Mouse (Mus musculus): ENCODE measurements around the gene Zfp319. TPM values are rescaled to one million over a fixed set of nuclear protein-coding genes. Genes with fewer than 3 reads are reported as not detected.

Gene Zfp319
- polyA plus RNA-seq, 1 experiment from 2014 or later = 18.6 TPM

GRCm38 (mm10) chr8:95346643-95347545, 15.1 kb upstream of the Zfp319 start:
- peaks cover 33% of the 10 kb centered on the region for H3K4me1 ChIP-seq
- ATAC-seq (replicated peaks) = peak; percentile 44
- H3K9me3 ChIP-seq = no peaks in the 10 kb centered on the region
- H3K9ac ChIP-seq (replicated peaks) = no peak overlapping the region
- H3K36me3 ChIP-seq = peaks cover 20% of the 10 kb centered on the region
- no peak overlapping the region for H3K27ac ChIP-seq (replicated peaks)
- H3K4me3 ChIP-seq = no peak overlapping the region
- H3K27me3 ChIP-seq = no peaks in the 10 kb centered on the region
- 31% methylated on average over 8 of the region's 8 CpGs for WGBS
- H3K4me2 ChIP-seq (replicated peaks) = no peak overlapping the region

- H3K27ac ChIP-seq (replicated peaks) = no peak overlapping the region
- H3K9me3 ChIP-seq = no peaks in the 10 kb centered on the region
- H3K4me3 ChIP-seq = no peak overlapping the region
- H3K27me3 ChIP-seq = no peaks in the 10 kb centered on the region
- ATAC-seq (replicated peaks) = no peak
- H3K9ac ChIP-seq (replicated peaks) = no peak overlapping the region
- no peak overlapping the region for H3K4me2 ChIP-seq (replicated peaks)
- peaks cover 20% of the 10 kb centered on the region for H3K4me1 ChIP-seq
- peaks cover 34% of the 10 kb centered on the region for H3K36me3 ChIP-seq
- 76% methylated on average over 6 of the region's 6 CpGs for WGBS
These were observed 12.9 kb upstream of the Zfp319 start for GRCm38 (mm10) chr8:95344668-95345067.

- no peaks in the 10 kb centered on the region for H3K27me3 ChIP-seq
- no peaks in the 10 kb centered on the region for H3K9me3 ChIP-seq
- peaks cover 48% of the 10 kb centered on the region for H3K36me3 ChIP-seq
- H3K4me1 ChIP-seq = peaks cover under 1% of the 10 kb centered on the region
- ATAC-seq (replicated peaks) = no peak
- no peak overlapping the region for H3K27ac ChIP-seq (replicated peaks)
- 47% methylated on average over 5 of the region's 5 CpGs for WGBS
- H3K9ac ChIP-seq (replicated peaks) = no peak overlapping the region
- no peak overlapping the region for H3K4me3 ChIP-seq
- no peak overlapping the region for H3K4me2 ChIP-seq (replicated peaks)
These were observed 10.0 kb upstream of the Zfp319 start for GRCm38 (mm10) chr8:95341721-95342120.

- Histone ChIP-seq H3K27me3 (no peaks in the 10 kb centered on the region), H3K4me1 (peaks cover 10% of the 10 kb centered on the region; the same call in 1 of the 2 replicates), H3K36me3 (peaks cover 28% of the 10 kb centered on the region), H3K4me3 (no peak overlapping the region), H3K9ac (replicated peaks) (no peak overlapping the region), H3K27ac (replicated peaks) (no peak overlapping the region), H3K4me2 (replicated peaks) (no peak overlapping the region), H3K9me3 (no peaks in the 10 kb centered on the region)
- ATAC-seq (replicated peaks) = no peak
These were observed 4.6 kb upstream of the Zfp319 start for GRCm38 (mm10) chr8:95336363-95336762.

GRCm38 (mm10) chr8:95335706-95336105, 4.0 kb upstream of the Zfp319 start:
- ATAC-seq (replicated peaks) = no peak
- no peak overlapping the region for H3K27ac ChIP-seq (replicated peaks)
- H3K36me3 ChIP-seq = peaks cover 22% of the 10 kb centered on the region
- no peak overlapping the region for H3K9ac ChIP-seq (replicated peaks)
- H3K27me3 ChIP-seq = no peaks in the 10 kb centered on the region
- H3K9me3 ChIP-seq = no peaks in the 10 kb centered on the region
- no peak overlapping the region for H3K4me3 ChIP-seq
- H3K4me1 ChIP-seq = peaks cover 12% of the 10 kb centered on the region
- no peak overlapping the region for H3K4me2 ChIP-seq (replicated peaks)
- WGBS = 91% methylated on average over 1 of the region's 1 CpGs

- no peaks in the 10 kb centered on the region for H3K27me3 ChIP-seq
- peak overlapping the region; percentile 80 for H3K4me2 ChIP-seq (replicated peaks)
- ATAC-seq (replicated peaks) = no peak; the same call in 1 of the 2 replicates
- H3K4me3 ChIP-seq = peak overlapping the region; percentile 88
- H3K9me3 ChIP-seq = no peaks in the 10 kb centered on the region
- peak overlapping the region; percentile 99 for H3K9ac ChIP-seq (replicated peaks)
- 26% methylated on average over 21 of the region's 21 CpGs for WGBS
- peak overlapping the region; percentile 94 for H3K27ac ChIP-seq (replicated peaks)
- H3K4me1 ChIP-seq = peaks cover 24% of the 10 kb centered on the region
- peaks cover 23% of the 10 kb centered on the region for H3K36me3 ChIP-seq
These were observed 868 bp upstream of the Zfp319 start for GRCm38 (mm10) chr8:95332437-95333199.

- Histone ChIP-seq H3K4me3 (peak overlapping the region; percentile 88), H3K4me2 (replicated peaks) (peak overlapping the region; percentile 80), H3K36me3 (peaks cover 37% of the 10 kb centered on the region), H3K9ac (replicated peaks) (peak overlapping the region; percentile 99), H3K9me3 (no peaks in the 10 kb centered on the region), H3K4me1 (peaks cover 34% of the 10 kb centered on the region), H3K27ac (replicated peaks) (peak overlapping the region; percentile 94), H3K27me3 (no peaks in the 10 kb centered on the region)
- ATAC-seq (replicated peaks) = peak; percentile 59
- WGBS = 0% methylated on average over 38 of the region's 38 CpGs
These were observed 512 bp downstream of the Zfp319 start for GRCm38 (mm10) chr8:95331156-95331719.

- H3K4me2 ChIP-seq (replicated peaks) = peak overlapping the region; percentile 80
- peak overlapping the region; percentile 94; the same call in 1 of the 2 replicates for H3K27ac ChIP-seq (replicated peaks)
- no peaks in the 10 kb centered on the region for H3K9me3 ChIP-seq
- no peak for ATAC-seq (replicated peaks)
- WGBS = 74% methylated on average over 1 of the region's 1 CpGs
- H3K27me3 ChIP-seq = no peaks in the 10 kb centered on the region
- H3K36me3 ChIP-seq = peaks cover 44% of the 10 kb centered on the region
- H3K4me3 ChIP-seq = peak overlapping the region; percentile 88
- H3K4me1 ChIP-seq = peaks cover 34% of the 10 kb centered on the region
- H3K9ac ChIP-seq (replicated peaks) = peak overlapping the region; percentile 99
These were observed 1.4 kb downstream of the Zfp319 start for GRCm38 (mm10) chr8:95330367-95330766.

GRCm38 (mm10) chr8:95327866-95328465, 3.8 kb downstream of the Zfp319 start:
- Histone ChIP-seq H3K9ac (replicated peaks) (no peak overlapping the region), H3K4me2 (replicated peaks) (no peak overlapping the region), H3K9me3 (no peaks in the 10 kb centered on the region), H3K4me1 (peaks cover 30% of the 10 kb centered on the region), H3K36me3 (peaks cover 57% of the 10 kb centered on the region), H3K27ac (replicated peaks) (no peak overlapping the region), H3K27me3 (no peaks in the 10 kb centered on the region), H3K4me3 (no peak overlapping the region)
- ATAC-seq (replicated peaks) = no peak
- WGBS = 89% methylated on average over 46 of the region's 46 CpGs

- WGBS = 93% methylated on average over 5 of the region's 5 CpGs
- Histone ChIP-seq H3K9ac (replicated peaks) (no peak overlapping the region), H3K36me3 (peaks cover 57% of the 10 kb centered on the region)
These were observed 4.9 kb downstream of the Zfp319 start for GRCm38 (mm10) chr8:95326822-95327221.

GRCm38 (mm10) chr8:95324646-95325045, 7.1 kb downstream of the Zfp319 start:
- H3K4me3 ChIP-seq = no peak overlapping the region
- ATAC-seq (replicated peaks) = no peak
- 28% methylated on average over 5 of the region's 5 CpGs for WGBS
- no peak overlapping the region for H3K4me2 ChIP-seq (replicated peaks)
- peaks cover 23% of the 10 kb centered on the region for H3K4me1 ChIP-seq
- H3K9ac ChIP-seq (replicated peaks) = no peak overlapping the region
- no peaks in the 10 kb centered on the region for H3K9me3 ChIP-seq
- H3K36me3 ChIP-seq = peaks cover 57% of the 10 kb centered on the region
- peaks cover 3% of the 10 kb centered on the region; the same call in 1 of the 2 replicates for H3K27me3 ChIP-seq
- no peak overlapping the region for H3K27ac ChIP-seq (replicated peaks)

More at GRCm38 (mm10) chr8:95326822-95327221, 4.9 kb downstream of the Zfp319 start:
- H3K4me3 ChIP-seq = no peak overlapping the region
- H3K27ac ChIP-seq (replicated peaks) = no peak overlapping the region
- H3K9me3 ChIP-seq = no peaks in the 10 kb centered on the region
- H3K4me2 ChIP-seq (replicated peaks) = no peak overlapping the region
- no peaks in the 10 kb centered on the region for H3K27me3 ChIP-seq
- no peak for ATAC-seq (replicated peaks)
- H3K4me1 ChIP-seq = peaks cover 25% of the 10 kb centered on the region
